Mouse (Mus musculus): Measurements from ENCODE around the gene M6pr. TPM values are rescaled to one million over a fixed set of nuclear protein-coding genes. Genes with fewer than 3 reads are reported as not detected.

Gene M6pr
- total RNA-seq (2021), result 10 to 100 TPM; 21.5 to 23.1 TPM
- long read RNA-seq, experiment 1, transcript M6pr-201 (7 exons, 2,515 nt), result major isoform, 49 of 52 reads
- long read RNA-seq, experiment 1, partial matches to known transcripts, result 3 of 52 reads
- long read RNA-seq, experiment 1, other reads (novel, unspliced or antisense), result 0 of 52 reads
- long read RNA-seq, experiment 2, transcript M6pr-201 (7 exons, 2,515 nt), result major isoform, 45 of 49 reads
- long read RNA-seq, experiment 2, partial matches to known transcripts, result 3 of 49 reads
- long read RNA-seq, experiment 2, other reads (novel, unspliced or antisense), result 0 of 49 reads

DNA sequence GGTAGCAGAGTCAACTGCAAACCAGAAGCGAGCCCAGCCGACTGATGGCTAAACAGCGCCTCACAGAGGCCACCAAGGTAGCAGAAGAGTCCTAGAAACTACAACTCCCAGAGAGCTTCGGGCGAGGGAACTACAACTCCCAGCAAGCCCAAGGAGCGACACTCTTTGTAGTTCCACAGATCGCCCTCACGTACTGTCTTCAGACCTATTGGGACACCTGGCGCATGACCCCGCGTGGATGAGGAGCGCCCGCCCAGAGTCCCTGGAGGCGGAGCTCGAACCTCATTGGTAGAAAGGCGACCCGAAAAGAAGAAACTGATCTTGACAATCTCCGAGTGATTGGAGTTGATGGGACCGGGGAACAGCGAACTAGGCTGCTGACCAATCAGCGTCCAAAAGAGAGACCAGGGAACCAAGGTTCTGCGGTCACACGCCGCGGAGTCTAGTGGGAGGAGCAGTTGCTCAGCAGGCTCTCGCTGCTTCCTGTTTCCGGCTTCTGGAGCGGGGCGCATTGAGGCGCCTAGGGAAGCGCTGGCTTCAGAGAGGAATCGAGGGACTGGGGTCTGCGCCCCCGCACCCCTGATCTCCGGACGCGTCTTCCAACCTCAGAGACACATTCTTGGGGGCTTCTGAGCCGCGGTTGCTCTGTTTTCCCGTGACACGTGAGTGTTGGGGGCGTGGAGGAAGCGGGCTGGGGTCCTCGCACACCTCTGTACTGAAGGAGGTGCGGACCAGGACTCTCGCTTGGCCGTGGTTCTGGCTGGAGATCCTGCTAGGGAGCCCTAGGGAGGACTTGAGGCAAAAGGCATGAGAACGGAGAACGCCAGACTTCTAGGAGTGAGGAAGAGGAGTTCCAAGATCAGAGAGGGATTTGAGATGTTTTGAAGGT lies at the start of gene M6pr:
M6pr (plus strand) TSS at position 216 of the 889 bp plus-strand sequence.
- peak; percentile 97 for DNase-seq (ENCODE audit: low spot score)

GRCm38 (mm10) chr6:122262543-122262942 lies 46.0 kb upstream of the M6pr start:
- DNase-seq (ENCODE audit: low spot score), result no peak

DNA sequence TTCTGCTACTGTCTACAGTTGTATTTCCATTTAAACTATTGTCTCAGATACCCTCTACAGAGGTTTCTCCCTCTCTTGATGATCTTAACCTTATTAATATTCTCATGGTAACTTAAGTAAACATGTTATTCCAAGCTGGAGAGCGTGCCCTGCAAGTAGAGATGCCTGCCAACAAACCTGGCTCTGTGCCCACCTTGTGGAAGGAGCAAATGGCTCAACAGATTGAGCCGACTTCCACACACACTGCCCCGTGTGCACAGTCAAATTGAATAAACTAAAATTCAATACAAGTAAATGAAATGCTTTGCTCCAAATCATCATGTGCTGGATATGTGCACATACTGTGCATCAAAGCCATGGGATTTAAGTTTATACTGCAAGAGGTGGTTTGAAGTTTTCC lies 40.0 kb upstream of the M6pr start:
- peak; percentile 54 for DNase-seq (ENCODE audit: low spot score)

DNA sequence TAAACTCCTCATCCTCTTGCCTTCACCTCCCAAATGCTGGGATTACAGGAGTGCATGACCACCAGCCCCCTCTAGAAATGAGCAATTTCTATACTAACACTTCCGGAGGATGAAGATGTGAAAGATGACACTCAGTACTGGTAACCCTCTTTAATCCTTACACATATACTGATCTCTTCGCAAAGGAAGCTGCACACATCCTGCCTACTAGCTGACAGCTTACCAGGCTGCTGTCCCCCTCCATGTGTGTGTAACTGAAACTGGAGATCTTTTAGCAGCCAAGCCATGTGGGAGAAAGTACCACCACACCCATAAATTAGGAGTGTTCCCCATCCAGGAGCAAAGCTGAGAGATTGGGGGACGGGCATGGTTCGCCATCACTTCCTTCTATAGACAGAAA lies 39.4 kb upstream of the M6pr start:
- DNase-seq (ENCODE audit: low spot score), result no peak

- no peak for DNase-seq (ENCODE audit: low spot score)
Observed at GRCm38 (mm10) chr6:122270152-122270551, 38.4 kb upstream of the M6pr start.

GRCm38 (mm10) chr6:122274546-122274945 lies 34.0 kb upstream of the M6pr start:
- DNase-seq (ENCODE audit: low spot score), result no peak

- no peak for DNase-seq (ENCODE audit: low spot score)
Observed at GRCm38 (mm10) chr6:122276565-122276964, 32.0 kb upstream of the M6pr start.

- DNase-seq (ENCODE audit: low spot score), result no peak
Observed at GRCm38 (mm10) chr6:122282782-122283181, 25.7 kb upstream of the M6pr start, which contains the start of gene Klrg1. Klrg1 (minus strand) TSS chr6:122282882.

DNA sequence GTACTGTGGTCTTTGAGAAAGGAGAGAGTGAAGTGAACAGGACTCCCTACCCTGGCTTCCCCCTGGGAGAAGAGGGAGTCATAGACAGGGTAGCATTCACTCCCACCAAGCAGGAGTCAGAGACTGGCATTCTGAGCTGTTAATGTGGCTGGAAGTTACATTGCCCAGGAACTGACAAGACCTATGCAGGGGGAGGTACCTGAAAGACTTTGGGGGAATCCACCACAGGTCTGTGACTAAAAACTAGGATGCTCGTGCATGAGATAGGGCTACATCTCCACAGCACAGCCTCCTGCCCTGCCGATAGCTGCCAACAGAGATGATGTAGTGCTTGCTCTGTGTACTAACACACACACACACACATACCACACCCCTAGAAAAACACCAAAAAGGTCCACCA lies 25.1 kb upstream of the M6pr start:
- DNase-seq (ENCODE audit: low spot score), result no peak

- no peak for DNase-seq (ENCODE audit: low spot score)
Observed at GRCm38 (mm10) chr6:122284304-122284703, 24.2 kb upstream of the M6pr start.

DNA sequence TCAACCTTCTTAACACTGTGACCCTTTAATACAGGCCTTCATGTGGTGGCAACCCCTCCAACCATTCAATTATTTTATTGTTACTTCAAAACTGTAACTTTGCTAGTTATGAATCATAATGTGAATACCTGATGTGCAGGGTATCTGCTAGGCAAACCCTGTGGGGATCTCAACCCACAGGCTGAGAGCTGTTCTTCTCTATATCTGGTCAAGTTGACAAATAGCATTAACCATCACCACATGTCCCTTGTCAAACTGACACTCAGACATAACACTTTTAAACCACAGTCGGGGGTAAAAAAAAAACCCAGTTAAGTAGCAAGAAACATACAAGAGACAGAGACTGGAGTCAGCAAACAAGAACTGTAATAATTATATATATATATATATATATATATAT lies 23.7 kb upstream of the M6pr start:
- DNase-seq (ENCODE audit: low spot score), result no peak

DNA sequence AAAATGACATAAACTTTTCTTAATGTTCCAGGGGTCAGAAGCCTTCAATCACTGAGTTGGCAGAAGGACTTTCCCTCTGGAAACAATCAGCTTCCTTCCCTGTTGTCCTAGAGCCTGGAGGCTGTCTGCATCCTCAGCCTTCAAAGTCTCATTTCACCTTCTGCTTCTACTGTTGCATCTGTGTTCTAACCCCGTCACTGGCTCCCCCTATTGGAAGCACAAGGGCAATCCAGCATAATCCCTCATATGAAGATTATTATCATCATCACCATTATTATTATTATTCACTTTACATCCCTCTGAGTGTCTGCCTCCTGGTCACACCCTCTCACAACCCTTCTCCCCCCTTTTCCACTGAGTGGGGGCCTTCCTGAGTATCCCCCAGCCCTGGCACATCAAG lies 20.3 kb upstream of the M6pr start:
- no peak for DNase-seq (ENCODE audit: low spot score)

GRCm38 (mm10) chr6:122289313-122289712 lies 19.2 kb upstream of the M6pr start:
- no peak for DNase-seq (ENCODE audit: low spot score)

GRCm38 (mm10) chr6:122290253-122290652 lies 18.3 kb upstream of the M6pr start:
- no peak for DNase-seq (ENCODE audit: low spot score)

GRCm38 (mm10) chr6:122291264-122291663 lies 17.3 kb upstream of the M6pr start:
- no peak for DNase-seq (ENCODE audit: low spot score)

- no peak for DNase-seq (ENCODE audit: low spot score)
Observed at GRCm38 (mm10) chr6:122291735-122292134, 16.8 kb upstream of the M6pr start.

DNA sequence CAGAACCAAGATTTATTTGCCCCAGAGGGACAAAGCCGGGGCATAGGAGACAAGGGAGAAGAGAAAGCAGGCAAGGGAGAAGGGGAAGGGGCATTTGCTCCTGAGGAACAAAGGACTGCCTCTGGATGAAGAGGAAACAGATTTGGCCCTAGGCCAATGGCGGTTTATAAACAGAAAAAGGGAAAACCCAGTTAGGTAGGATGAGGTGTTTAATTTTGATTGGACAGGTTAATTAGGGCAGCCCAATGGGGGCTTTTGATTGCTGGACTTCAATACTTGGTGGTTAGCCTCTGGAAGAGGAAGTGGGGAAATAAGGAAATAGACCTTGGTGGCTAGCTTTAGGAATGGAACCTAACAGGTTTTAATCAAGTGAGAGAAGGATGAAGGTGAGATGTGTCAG lies 16.3 kb upstream of the M6pr start:
- DNase-seq (ENCODE audit: low spot score), result no peak

DNA sequence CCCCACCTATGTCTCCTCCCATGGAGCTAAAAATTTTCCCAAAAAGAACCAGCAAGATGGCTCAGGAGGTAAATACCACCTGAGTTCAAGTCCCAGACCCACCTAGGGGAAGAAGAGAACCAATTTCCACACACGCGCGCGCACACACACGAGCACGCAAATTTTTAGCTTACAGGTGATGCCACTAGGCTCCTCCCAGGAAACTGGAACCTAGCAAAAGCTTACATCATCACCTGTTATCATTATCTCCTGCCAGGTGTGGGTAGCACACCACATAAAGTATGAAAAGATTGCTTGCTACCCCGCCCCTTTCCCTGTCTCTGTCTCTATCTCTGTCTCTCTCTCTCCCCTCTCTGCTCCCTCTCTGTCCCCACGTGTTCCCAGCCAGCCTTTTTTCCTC lies 15.4 kb upstream of the M6pr start:
- DNase-seq (ENCODE audit: low spot score), result no peak

DNA sequence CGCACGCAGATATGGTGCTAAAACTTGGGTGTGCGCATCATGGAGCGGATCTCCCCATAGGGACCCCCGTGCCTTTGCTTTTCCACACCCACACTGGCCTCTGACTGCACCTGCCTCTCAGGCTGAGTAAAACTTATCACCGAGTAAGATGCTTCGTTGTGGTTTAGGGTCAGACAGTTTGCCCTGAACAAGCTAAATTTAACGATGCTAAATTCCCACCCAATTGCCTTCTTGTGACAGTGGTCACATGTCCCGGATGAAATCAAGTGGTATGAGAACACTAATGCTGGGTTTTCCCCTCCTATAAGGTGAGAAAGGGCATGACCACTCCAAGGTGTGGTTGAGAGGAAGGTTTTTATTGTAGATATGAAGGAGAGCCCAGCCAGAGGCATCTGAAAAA lies 14.7 kb upstream of the M6pr start:
- DNase-seq (ENCODE audit: low spot score), result no peak

DNA sequence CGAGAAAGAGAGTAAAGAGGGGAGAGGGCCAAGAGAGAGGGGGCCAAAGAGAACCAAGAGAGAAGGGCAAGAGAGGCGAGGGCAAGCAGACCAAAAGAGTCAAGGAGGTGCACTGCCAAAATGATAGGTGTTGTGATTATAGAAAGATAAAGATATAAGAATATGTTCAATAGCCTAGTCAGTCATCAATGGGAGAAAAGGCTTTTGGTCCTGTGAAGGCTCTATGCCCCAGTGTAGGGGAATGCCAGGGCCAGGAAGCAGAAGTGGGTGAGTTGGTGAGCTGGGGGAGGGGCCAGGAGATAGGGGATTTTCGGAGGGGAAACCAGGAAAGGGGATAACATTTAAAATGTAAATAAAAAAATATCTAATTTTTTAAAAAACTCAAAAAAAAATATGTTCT lies 14.2 kb upstream of the M6pr start:
- DNase-seq (ENCODE audit: low spot score), result no peak

- no peak for DNase-seq (ENCODE audit: low spot score)
Observed at GRCm38 (mm10) chr6:122295242-122295641, 13.3 kb upstream of the M6pr start.

- no peak for DNase-seq (ENCODE audit: low spot score)
Observed at GRCm38 (mm10) chr6:122296918-122297278, 11.6 kb upstream of the M6pr start.
